Mouse (Mus musculus) kidney, adult 2 months (tissue): ENCODE measurements around the gene Rflna. TPM values are rescaled to one million over a fixed set of nuclear protein-coding genes. Genes with fewer than 3 reads are reported as not detected.
A peak's percentile ranks its signal among the peaks of the same experiment; 100 is the strongest.

Source experiments
- DNase-seq: peaks from one replicate; pipeline ENCODE4 v3.0.0; 2021
- H3K27ac ChIP-seq: fragments of 200-500 bp; 2 replicates; pipeline ENCODE4 v1.5.1; 2012; ENCODE audit warnings: low read depth, low read length, control low read depth, inconsistent platforms; ENCODE audit not compliant: insufficient read depth
- H3K27me3 ChIP-seq: fragments of 200-500 bp; replicated peaks from 2 replicates; pipeline ENCODE4 v1.6.1; 2012; ENCODE audit warnings: mild to moderate bottlenecking, moderate library complexity, low read length, inconsistent platforms; ENCODE audit not compliant: control insufficient read depth, insufficient read depth
- H3K36me3 ChIP-seq: fragments of 200-500 bp; 2 replicates; pipeline ENCODE4 v1.6.1; 2012; ENCODE audit warnings: mild to moderate bottlenecking, moderate library complexity, low read length, inconsistent platforms; ENCODE audit not compliant: control insufficient read depth, insufficient read depth
- H3K4me1 ChIP-seq: fragments of 200-500 bp; 2 replicates; pipeline ENCODE4 v1.6.1; 2011; ENCODE audit warnings: low read length; ENCODE audit not compliant: control insufficient read depth, insufficient read depth
- H3K4me3 ChIP-seq: fragments of 200-500 bp; 2 replicates; pipeline ENCODE4 v1.5.1; 2011; ENCODE audit warnings: mild to moderate bottlenecking, low read depth, low read length, control low read depth; ENCODE audit not compliant: insufficient read depth
- CTCF ChIP-seq: fragments of 200-500 bp; conservative IDR thresholded peaks from 2 replicates; pipeline ENCODE4 v1.5.1; 2011; ENCODE audit warnings: low read depth, mild to moderate bottlenecking, control low read depth, low read length, moderate library complexity, mixed read lengths; ENCODE audit not compliant: insufficient read depth, insufficient read length
- POLR2A ChIP-seq: fragments of 200-500 bp; IDR thresholded peaks from one replicate; pipeline ENCODE4 v1.6.1; 2011; ENCODE audit warnings: low read depth, low read length, control low read depth
- WGBS: fragments of 180-500 bp; shearing (Covaris S2); methylation state at CpG from one replicate; pipeline ENCODE4 v1.1.7; 2018; 5-methylcytosine and 5-hydroxymethylcytosine counted together
- polyA plus RNA-seq: library from polyadenylated mRNA; depleted of rRNA; stranded (reverse); fragments of >200 nt; gene quantifications from 2 replicates; pipeline ENCODE4 v1.2.3, GENCODE M21; 2012

Rflna gene
- polyA plus RNA-seq, 1 experiment = 7.9 TPM

GRCm38 (mm10) chr5:125040128-125040584 lies 37.1 kb downstream of the Rflna start:
- peak; percentile 97 for DNase-seq
- H3K4me1 ChIP-seq = peaks cover 11% of the 10 kb centered on the region
- H3K27me3 ChIP-seq = no peaks in the 10 kb centered on the region
- H3K4me3 ChIP-seq = no peak overlapping the region
- H3K36me3 ChIP-seq = no peaks in the 10 kb centered on the region; the same call in 1 of the 2 replicates
- H3K27ac ChIP-seq = peak overlapping the region; percentile 9; the same call in 1 of the 2 replicates
- 14% methylated on average over 5 of the region's 5 CpGs for WGBS
- TF ChIP-seq CTCF = 0 out of 2 replicates have a peak, but pooled peaks have one; percentile 5
- TF ChIP-seq POLR2A = no peak

- TF ChIP-seq CTCF = no peak
- TF ChIP-seq POLR2A = no peak
- no peaks in the 10 kb centered on the region; the same call in 1 of the 2 replicates for H3K36me3 ChIP-seq
Measured at GRCm38 (mm10) chr5:125041578-125041977, 38.6 kb downstream of the Rflna start.

GRCm38 (mm10) chr5:125043448-125043847 lies 40.4 kb downstream of the Rflna start:
- Histone ChIP-seq H3K4me3 (no peak overlapping the region), H3K4me1 (peaks cover 11% of the 10 kb centered on the region), H3K27me3 (no peaks in the 10 kb centered on the region), H3K27ac (no peak overlapping the region), H3K36me3 (peaks cover 2% of the 10 kb centered on the region; the same call in 1 of the 2 replicates)
- WGBS = 89% methylated on average over 6 of the region's 6 CpGs
- no peak for DNase-seq
- TF ChIP-seq POLR2A (no peak), CTCF (no peak)

More at GRCm38 (mm10) chr5:125041578-125041977, 38.6 kb downstream of the Rflna start:
- 79% methylated on average over 9 of the region's 9 CpGs for WGBS
- Histone ChIP-seq H3K27me3 (no peaks in the 10 kb centered on the region), H3K4me3 (no peak overlapping the region), H3K27ac (no peak overlapping the region), H3K4me1 (peaks cover 11% of the 10 kb centered on the region)
- no peak for DNase-seq

GRCm38 (mm10) chr5:125045202-125045601 lies 42.2 kb downstream of the Rflna start:
- no peak for DNase-seq
- Histone ChIP-seq H3K27me3 (no peaks in the 10 kb centered on the region), H3K4me3 (no peak overlapping the region), H3K36me3 (peaks cover 2% of the 10 kb centered on the region; the same call in 1 of the 2 replicates), H3K27ac (no peak overlapping the region), H3K4me1 (peaks cover 8% of the 10 kb centered on the region)
- no peak for TF ChIP-seq CTCF
- TF ChIP-seq POLR2A = no peak
- 66% methylated on average over 5 of the region's 5 CpGs for WGBS

GRCm38 (mm10) chr5:125046436-125046835 lies 43.4 kb downstream of the Rflna start:
- DNase-seq = no peak
- Histone ChIP-seq H3K27me3 (no peaks in the 10 kb centered on the region), H3K4me3 (no peak overlapping the region), H3K4me1 (no peaks in the 10 kb centered on the region), H3K36me3 (peaks cover 2% of the 10 kb centered on the region; the same call in 1 of the 2 replicates), H3K27ac (no peak overlapping the region)
- 64% methylated on average over 5 of the region's 5 CpGs for WGBS
- TF ChIP-seq CTCF (no peak), POLR2A (no peak)

GRCm38 (mm10) chr5:125049481-125049880 lies 46.5 kb downstream of the Rflna start:
- TF ChIP-seq POLR2A (no peak), CTCF (no peak)
- Histone ChIP-seq H3K4me3 (no peak overlapping the region), H3K36me3 (peaks cover 2% of the 10 kb centered on the region; the same call in 1 of the 2 replicates), H3K27me3 (no peaks in the 10 kb centered on the region), H3K27ac (no peak overlapping the region), H3K4me1 (peaks cover 8% of the 10 kb centered on the region; the same call in 1 of the 2 replicates)
- WGBS = 91% methylated on average over 4 of the region's 4 CpGs
- DNase-seq = no peak

GRCm38 (mm10) chr5:125052237-125052602 lies 49.2 kb downstream of the Rflna start:
- Histone ChIP-seq H3K36me3 (peaks cover 2% of the 10 kb centered on the region; the same call in 1 of the 2 replicates), H3K4me1 (peaks cover 11% of the 10 kb centered on the region; the same call in 1 of the 2 replicates), H3K27ac (no peak overlapping the region)

More at GRCm38 (mm10) chr5:125052237-125052602, 49.2 kb downstream of the Rflna start:
- DNase-seq = no peak
- Histone ChIP-seq H3K27me3 (no peaks in the 10 kb centered on the region), H3K4me3 (no peak overlapping the region)
- TF ChIP-seq POLR2A = no peak
- WGBS = 70% methylated on average over 10 of the region's 10 CpGs
